Mouse (Mus musculus) hindbrain, embryonic 16.5 days (tissue): ENCODE measurements at regions not wholly inside any gene's neighbourhood (a gene's known extent, or its start where the extent isn't known, plus 50 kb on each side); places are given as distances from the start of the nearest gene placed in this dataset.

Experiments used
- ATAC-seq: fragments of 200-750 bp; cut with Nextera tagmentation; 2 replicates; pipeline ENCODE4 v1.8.0; 2017; ENCODE audit warnings: moderate TSS enrichment, moderate library complexity
- H3K27ac ChIP-seq: fragments of 300-500 bp; sonication (generic); 2 replicates; pipeline ENCODE4 v1.5.1; 2014; ENCODE audit warnings: low read depth, mild to moderate bottlenecking, control low read depth, low read length, moderate library complexity
- H3K27me3 ChIP-seq: fragments of 300-500 bp; sonication (generic); replicated peaks from 2 replicates; pipeline ENCODE4 v1.6.1; 2014; ENCODE audit warnings: low read length; ENCODE audit not compliant: control insufficient read depth, insufficient read depth
- H3K36me3 ChIP-seq: fragments of 300-500 bp; sonication (generic); 2 replicates; pipeline ENCODE4 v1.6.1; 2014; ENCODE audit warnings: mild to moderate bottlenecking, low read length, moderate library complexity, mixed read lengths; ENCODE audit not compliant: control insufficient read depth, insufficient read depth
- H3K4me1 ChIP-seq: fragments of 300-500 bp; sonication (generic); 2 replicates; pipeline ENCODE4 v1.6.1; 2014; ENCODE audit warnings: low read depth, low read length; ENCODE audit not compliant: control insufficient read depth, insufficient read depth
- H3K4me2 ChIP-seq: fragments of 300-500 bp; sonication (generic); 2 replicates; pipeline ENCODE4 v1.6.1; 2014; ENCODE audit warnings: mild to moderate bottlenecking, low read length, control low read depth, moderate library complexity
- H3K4me3 ChIP-seq: fragments of 300-500 bp; sonication (generic); 2 replicates; pipeline ENCODE4 v1.5.1; 2014; ENCODE audit warnings: mild to moderate bottlenecking, low read length, control low read depth, moderate library complexity
- H3K9ac ChIP-seq: fragments of 300-500 bp; sonication (generic); 2 replicates; pipeline ENCODE4 v1.6.1; 2014; ENCODE audit warnings: low read depth, mild to moderate bottlenecking, control low read depth, low read length, moderate library complexity
- H3K9me3 ChIP-seq: fragments of 300-500 bp; sonication (generic); 2 replicates; pipeline ENCODE4 v1.6.1; 2014; ENCODE audit warnings: mild to moderate bottlenecking, low read length, moderate library complexity; ENCODE audit not compliant: control insufficient read depth
- WGBS: fragments of 180-500 bp; shearing (Covaris S2); extraction: QIAGEN DNeasy Blood & Tissue Kit; methylation state at CpG from one replicate; pipeline ENCODE4 v1.1.7; 2014; 5-methylcytosine and 5-hydroxymethylcytosine counted together

DNA sequence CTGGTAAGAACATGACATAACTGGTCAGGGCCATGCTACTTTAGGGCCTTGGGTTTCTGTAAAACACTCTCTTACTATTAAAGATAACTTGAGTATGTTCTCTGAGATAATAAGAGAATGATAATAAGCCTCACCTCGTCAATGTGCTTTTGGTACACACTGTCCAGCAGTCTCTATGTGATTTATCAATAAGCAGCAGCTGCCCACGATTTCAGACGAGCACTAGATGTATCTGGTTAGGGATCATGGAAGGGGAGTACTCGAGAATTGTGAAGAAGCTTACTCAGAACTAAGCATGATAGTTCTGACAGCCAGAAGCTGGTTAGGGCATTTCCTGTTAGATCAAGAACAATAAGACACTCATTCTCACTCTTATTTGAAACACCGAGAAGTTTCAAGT lies 53.8 kb downstream of the Neurod6 start:
- no peak overlapping the region for H3K27ac ChIP-seq
- no peak overlapping the region for H3K4me2 ChIP-seq
- no peaks in the 10 kb centered on the region for H3K4me1 ChIP-seq
- no peak for ATAC-seq
- H3K9ac ChIP-seq: no peak overlapping the region
- no peaks in the 10 kb centered on the region for H3K36me3 ChIP-seq
- 76% methylated on average over 5 of the region's 5 CpGs for WGBS
- no peaks in the 10 kb centered on the region for H3K27me3 ChIP-seq
- H3K9me3 ChIP-seq: no peaks in the 10 kb centered on the region
- H3K4me3 ChIP-seq: no peak overlapping the region

DNA sequence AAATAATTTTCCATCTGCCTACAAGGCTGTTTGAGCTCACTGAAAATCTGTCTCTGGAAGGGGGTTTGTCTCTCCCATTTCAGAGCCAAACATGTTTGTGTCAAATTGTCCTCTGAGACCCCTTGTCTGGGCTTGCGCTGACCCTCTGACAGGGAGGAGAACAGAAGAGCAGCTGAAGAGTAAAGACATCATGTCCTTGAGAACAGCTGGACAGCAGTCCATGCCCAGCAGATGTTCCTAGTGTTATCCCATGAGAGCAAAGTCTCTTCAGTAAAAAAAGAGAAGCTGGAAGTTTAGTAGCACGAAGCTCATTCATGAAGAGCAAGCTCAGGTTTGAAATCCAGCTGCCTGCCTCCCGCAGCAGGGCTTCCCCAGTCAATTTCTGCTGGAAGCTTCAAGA lies 60.7 kb downstream of the Neurod6 start:
- no peaks in the 10 kb centered on the region for H3K36me3 ChIP-seq
- WGBS: 75% methylated on average over 3 of the region's 3 CpGs

DNA sequence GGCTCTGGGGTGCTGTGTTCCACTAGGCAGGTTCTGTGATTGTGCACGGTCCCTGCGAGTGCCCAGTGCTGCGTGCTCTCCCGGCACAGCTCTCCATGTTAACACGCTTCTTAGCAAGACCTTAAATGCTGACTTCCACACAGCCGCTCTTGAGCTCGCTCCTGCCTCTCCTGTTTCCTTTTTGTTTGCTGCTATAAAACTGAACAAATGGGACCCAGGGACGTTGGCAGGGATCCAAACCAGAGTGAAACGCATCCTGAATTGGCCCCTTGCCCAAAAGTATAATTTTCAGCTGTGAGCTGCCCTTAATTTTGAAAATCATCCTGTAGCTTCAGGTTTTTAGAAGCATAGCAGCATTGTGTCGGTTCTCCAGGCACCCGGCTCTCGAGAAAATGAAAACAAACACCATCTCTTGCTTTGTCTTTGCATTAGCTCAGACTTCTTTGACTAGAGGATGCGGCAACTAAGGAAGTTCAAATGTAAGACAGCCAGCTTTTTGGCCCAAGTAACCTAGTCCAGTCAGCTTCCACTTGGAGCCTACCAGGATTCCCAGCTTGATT lies 63.1 kb downstream of the Neurod6 start:
- Histone ChIP-seq H3K9ac (peak overlapping the region; percentile 62), H3K9me3 (no peaks in the 10 kb centered on the region), H3K4me2 (peak overlapping the region; percentile 65), H3K27me3 (no peaks in the 10 kb centered on the region), H3K27ac (peak overlapping the region; percentile 87), H3K36me3 (no peaks in the 10 kb centered on the region), H3K4me1 (peaks cover 2% of the 10 kb centered on the region; the same call in 1 of the 2 replicates), H3K4me3 (peak overlapping the region; percentile 33)
- 24% methylated on average over 13 of the region's 13 CpGs for WGBS
- ATAC-seq: peak; percentile 87

More for the DNA sequence above, 60.7 kb downstream of the Neurod6 start:
- Histone ChIP-seq H3K9me3 (no peaks in the 10 kb centered on the region), H3K9ac (no peak overlapping the region), H3K4me3 (no peak overlapping the region), H3K27me3 (no peaks in the 10 kb centered on the region), H3K27ac (no peak overlapping the region), H3K4me2 (no peak overlapping the region), H3K4me1 (peaks cover 2% of the 10 kb centered on the region; the same call in 1 of the 2 replicates)
- ATAC-seq: no peak

DNA sequence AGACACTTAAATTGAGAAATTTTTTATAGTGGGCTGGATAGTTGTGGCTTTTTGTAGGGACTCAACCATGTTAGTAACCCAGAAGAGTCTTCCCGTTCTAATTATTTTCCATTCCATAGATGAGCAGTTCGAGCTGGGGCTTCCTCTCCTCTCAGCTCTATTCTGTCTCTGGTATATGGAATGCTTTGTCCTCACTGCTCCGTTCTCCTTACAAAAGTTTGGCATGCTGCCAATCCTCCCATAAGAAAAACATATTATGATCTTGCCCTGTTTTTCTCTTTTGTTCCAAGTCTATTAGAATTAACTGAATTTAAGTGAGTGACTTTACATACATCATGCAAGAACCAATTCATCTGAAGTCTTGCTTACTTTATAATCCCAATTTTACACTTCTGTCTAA lies 70.7 kb downstream of the Neurod6 start:
- no peak for ATAC-seq
- Histone ChIP-seq H3K36me3 (no peaks in the 10 kb centered on the region), H3K4me1 (no peaks in the 10 kb centered on the region), H3K9me3 (no peaks in the 10 kb centered on the region), H3K4me2 (no peak overlapping the region), H3K27me3 (no peaks in the 10 kb centered on the region), H3K9ac (no peak overlapping the region), H3K4me3 (no peak overlapping the region), H3K27ac (no peak overlapping the region)
- WGBS: 27% methylated on average over 3 of the region's 3 CpGs

DNA sequence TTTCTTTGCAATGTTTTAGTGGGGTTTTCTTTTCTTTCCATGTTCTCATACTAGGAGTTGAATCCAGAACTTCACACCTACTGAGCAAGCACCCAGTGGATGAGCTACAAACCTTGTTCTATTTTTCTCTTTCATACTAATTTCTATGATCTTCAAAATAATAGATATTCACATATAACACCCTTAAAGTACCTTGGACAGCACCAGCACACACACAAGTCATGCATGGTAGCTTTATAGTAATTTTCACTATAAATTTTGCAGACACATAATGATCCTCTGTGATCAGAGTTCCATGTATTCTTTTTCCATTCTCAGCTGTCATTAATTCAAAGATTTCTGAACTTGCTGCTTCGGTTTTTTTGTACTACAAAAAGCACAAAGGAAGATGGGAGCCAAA lies 71.1 kb downstream of the Neurod6 start:
- Histone ChIP-seq H3K27me3 (no peaks in the 10 kb centered on the region), H3K36me3 (no peaks in the 10 kb centered on the region), H3K4me3 (no peak overlapping the region), H3K9ac (no peak overlapping the region), H3K27ac (no peak overlapping the region), H3K4me2 (no peak overlapping the region), H3K9me3 (no peaks in the 10 kb centered on the region), H3K4me1 (no peaks in the 10 kb centered on the region)
- WGBS: 76% methylated on average over 1 of the region's 1 CpGs
- no peak for ATAC-seq

DNA sequence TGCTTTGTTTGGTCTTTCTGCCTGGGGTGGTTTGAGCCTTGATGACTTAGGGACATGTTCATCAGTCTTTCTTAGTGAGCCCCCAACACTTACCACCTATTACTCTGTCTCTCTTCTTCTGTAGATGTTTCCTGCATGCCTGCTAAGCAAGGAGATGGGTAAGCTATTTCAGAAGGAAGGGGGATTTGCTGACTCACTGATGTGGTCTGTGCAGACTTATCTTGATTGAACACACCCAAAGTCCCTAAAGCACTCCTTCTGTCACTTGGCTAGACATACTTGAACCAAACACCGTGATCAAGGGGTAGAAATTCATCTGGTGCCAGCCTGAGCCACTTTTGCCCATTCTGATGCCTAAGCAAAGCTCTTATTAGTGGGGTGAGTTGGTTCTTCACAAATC lies 72.0 kb downstream of the Neurod6 start:
- Histone ChIP-seq H3K4me1 (no peaks in the 10 kb centered on the region), H3K9me3 (no peaks in the 10 kb centered on the region), H3K4me3 (no peak overlapping the region), H3K9ac (no peak overlapping the region), H3K27me3 (no peaks in the 10 kb centered on the region), H3K36me3 (no peaks in the 10 kb centered on the region), H3K4me2 (no peak overlapping the region), H3K27ac (no peak overlapping the region)
- no peak for ATAC-seq
- WGBS: 80% methylated on average over 1 of the region's 1 CpGs

DNA sequence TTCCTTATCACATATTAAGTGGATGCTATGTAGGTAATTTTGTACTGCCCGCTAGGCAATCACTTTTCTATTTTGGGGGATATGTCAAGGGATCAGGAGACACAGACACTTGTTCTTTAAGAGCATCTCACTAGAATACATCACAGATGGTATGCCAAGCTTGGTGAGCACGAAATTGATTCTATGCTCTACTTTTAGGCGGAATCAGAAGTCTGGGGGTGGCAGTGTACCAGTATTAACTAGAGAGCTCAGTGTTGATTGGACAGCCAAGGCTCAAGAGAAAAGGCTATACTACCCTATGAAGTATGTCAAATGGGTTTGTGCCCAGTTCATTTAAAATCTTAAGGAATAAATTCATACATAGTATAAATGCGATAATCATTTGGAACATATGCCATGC lies 84.0 kb downstream of the Neurod6 start:
- Histone ChIP-seq H3K27me3 (no peaks in the 10 kb centered on the region), H3K9ac (no peak overlapping the region), H3K4me3 (no peak overlapping the region), H3K9me3 (no peaks in the 10 kb centered on the region), H3K4me1 (no peaks in the 10 kb centered on the region), H3K36me3 (no peaks in the 10 kb centered on the region), H3K4me2 (no peak overlapping the region), H3K27ac (no peak overlapping the region)
- ATAC-seq: no peak
- WGBS: 79% methylated on average over 4 of the region's 4 CpGs

DNA sequence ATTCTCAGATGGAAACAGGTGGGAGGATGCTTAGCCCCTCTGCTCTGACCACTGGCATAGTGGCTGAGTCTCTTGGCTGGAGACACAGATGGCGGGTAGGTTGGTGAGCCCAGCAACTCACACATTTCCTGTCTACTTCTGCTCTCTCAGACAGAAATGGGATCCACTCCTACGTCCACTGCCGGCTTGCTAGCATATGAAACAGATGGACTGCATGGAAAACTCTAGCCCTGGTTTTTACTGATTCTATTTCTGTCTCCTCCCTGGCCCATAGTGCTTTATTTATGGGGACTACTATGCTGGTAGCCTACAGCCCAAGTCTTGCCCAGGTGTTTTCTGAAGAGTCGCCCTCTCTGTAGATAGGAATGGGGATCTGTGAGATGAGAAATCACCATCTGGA lies 88.9 kb downstream of the Neurod6 start:
- Histone ChIP-seq H3K27ac (no peak overlapping the region), H3K9ac (no peak overlapping the region), H3K4me3 (no peak overlapping the region), H3K4me2 (no peak overlapping the region), H3K27me3 (no peaks in the 10 kb centered on the region), H3K36me3 (no peaks in the 10 kb centered on the region), H3K4me1 (no peaks in the 10 kb centered on the region), H3K9me3 (no peaks in the 10 kb centered on the region)
- WGBS: 85% methylated on average over 4 of the region's 4 CpGs
- no peak for ATAC-seq

DNA sequence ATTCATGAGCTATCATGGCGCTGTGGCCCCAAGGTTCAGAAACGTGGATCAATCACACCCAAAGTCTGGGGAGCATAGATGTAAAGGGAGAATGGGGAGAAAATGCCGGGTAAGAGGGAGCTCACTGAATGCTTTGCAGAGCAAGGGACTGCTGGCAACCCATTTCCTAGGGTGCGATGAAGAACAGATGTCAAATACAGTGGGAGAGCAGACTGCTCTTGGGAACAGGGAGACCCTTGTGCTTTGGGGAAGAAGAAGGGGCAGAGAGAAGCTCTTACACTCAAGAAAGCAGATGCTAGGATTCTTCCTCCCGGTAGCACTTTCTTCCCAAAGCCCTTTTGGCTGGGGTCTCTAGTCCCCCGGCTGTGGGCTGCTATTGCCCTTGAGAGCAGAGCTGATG lies 100.0 kb downstream of the Neurod6 start:
- no peaks in the 10 kb centered on the region for H3K36me3 ChIP-seq
- no peaks in the 10 kb centered on the region for H3K9me3 ChIP-seq
- peaks cover 10% of the 10 kb centered on the region for H3K4me1 ChIP-seq
- H3K27me3 ChIP-seq: no peaks in the 10 kb centered on the region
- 52% methylated on average over 6 of the region's 6 CpGs for WGBS
- ATAC-seq: no peak
- no peak overlapping the region for H3K9ac ChIP-seq
- H3K4me2 ChIP-seq: no peak overlapping the region
- H3K27ac ChIP-seq: peak overlapping the region; percentile 12; the same call in 1 of the 2 replicates
- H3K4me3 ChIP-seq: no peak overlapping the region

DNA sequence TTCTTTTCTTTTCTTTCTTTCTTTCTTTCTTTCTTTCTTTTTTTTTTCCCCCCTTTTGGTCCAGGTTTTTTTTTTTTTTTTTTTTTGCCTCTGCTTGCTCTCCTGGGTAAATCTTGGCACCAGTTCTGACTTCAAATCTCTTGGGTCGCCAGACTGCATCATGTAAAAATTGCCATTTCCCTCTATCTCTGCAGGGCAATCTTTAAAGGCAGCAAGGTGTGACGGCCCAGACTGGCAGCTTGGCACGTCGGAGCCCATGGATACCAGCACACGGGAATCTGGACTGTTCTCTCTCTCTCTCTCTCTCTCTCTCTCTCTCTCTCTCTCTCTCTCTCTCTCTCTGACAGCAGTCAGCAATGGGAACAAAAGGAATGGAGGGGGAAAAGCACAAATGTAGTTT lies 101.0 kb downstream of the Neurod6 start:
- Histone ChIP-seq H3K4me3 (no peak overlapping the region), H3K9me3 (no peaks in the 10 kb centered on the region), H3K27me3 (no peaks in the 10 kb centered on the region), H3K36me3 (no peaks in the 10 kb centered on the region), H3K4me1 (peaks cover 10% of the 10 kb centered on the region), H3K27ac (peak overlapping the region; percentile 75), H3K4me2 (peak overlapping the region; percentile 31), H3K9ac (no peak overlapping the region)
- 7% methylated on average over 5 of the region's 5 CpGs for WGBS
- peak; percentile 68 for ATAC-seq
